Mouse (Mus musculus) megakaryocyte, embryonic 14.5 days (primary cell): ENCODE results near the gene Spon1.

Experiments used
- FLI1 ChIP-seq: IDR thresholded peaks from 2 replicates; pipeline ENCODE4 v1.6.1; 2012; ENCODE audit warnings: low read length, inconsistent platforms, mixed read lengths
- GATA1 ChIP-seq: IDR thresholded peaks from 3 replicates; pipeline ENCODE4 v1.6.1; 2012; ENCODE audit warnings: mixed read lengths, low read length, inconsistent platforms, borderline replicate concordance

DNA sequence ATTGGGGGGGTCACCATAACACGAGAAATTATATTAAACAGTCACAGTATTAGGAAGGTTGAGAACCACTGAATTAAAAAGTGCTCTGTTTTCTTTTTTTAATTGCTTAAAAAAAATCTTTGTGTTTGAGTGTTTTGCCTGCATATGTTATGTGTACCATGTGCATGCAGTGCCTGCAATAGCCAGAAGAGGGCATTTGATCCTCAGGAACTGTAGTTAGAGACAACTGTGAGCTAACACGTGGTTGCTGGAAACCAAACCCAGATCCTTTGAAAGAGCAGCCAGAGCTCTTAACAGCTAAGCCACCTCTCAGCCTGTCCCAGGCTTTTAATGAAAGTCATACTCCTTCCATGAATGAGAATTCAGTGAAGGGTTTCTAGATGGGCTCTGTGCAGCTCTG is 6.3 kb downstream of the Spon1 start:
- TF ChIP-seq GATA1 (no peak), FLI1 (no peak)
